Mouse (Mus musculus) lung, adult 2 months (tissue): ENCODE data around the gene Ppfia1. TPM values are rescaled to one million over a fixed set of nuclear protein-coding genes. Genes with fewer than 3 reads are reported as not detected.

Experiments
- DNase-seq: peaks from one replicate; pipeline ENCODE4 v3.0.0; 2022
- H3K4me1 ChIP-seq: fragments of 200-500 bp; 2 replicates; pipeline ENCODE4 v1.6.1; 2011; ENCODE audit warnings: low read length; ENCODE audit not compliant: control insufficient read depth, insufficient read depth
- H3K4me3 ChIP-seq: fragments of 200-500 bp; replicated peaks from 2 replicates; pipeline ENCODE3; 2011; ENCODE audit warnings: low read depth, mild to moderate bottlenecking, control low read depth, low read length; ENCODE audit errors: extremely low read depth
- CTCF ChIP-seq: fragments of 200-500 bp; IDR thresholded peaks from 2 replicates; pipeline ENCODE4 v1.5.1; 2011; ENCODE audit warnings: mild to moderate bottlenecking, low read length, control low read depth; ENCODE audit not compliant: insufficient read depth
- POLR2A ChIP-seq: fragments of 200-500 bp; IDR thresholded peaks from 2 replicates; pipeline ENCODE4 v1.6.1; 2011; ENCODE audit warnings: low read depth, mild to moderate bottlenecking, control low read depth, low read length, borderline replicate concordance; ENCODE audit errors: extremely low read depth
- WGBS: fragments of 180-500 bp; shearing (Covaris S2); methylation state at CpG from one replicate; pipeline ENCODE4 v1.1.7; 2018; 5-methylcytosine and 5-hydroxymethylcytosine counted together
- polyA plus RNA-seq: library from polyadenylated mRNA; depleted of rRNA; stranded (reverse); fragments of >200 nt; gene quantifications from 2 replicates; pipeline ENCODE4 v1.2.3, GENCODE M21; 2012

Ppfia1 gene
- polyA plus RNA-seq, 1 experiment = 40.9 TPM

DNA sequence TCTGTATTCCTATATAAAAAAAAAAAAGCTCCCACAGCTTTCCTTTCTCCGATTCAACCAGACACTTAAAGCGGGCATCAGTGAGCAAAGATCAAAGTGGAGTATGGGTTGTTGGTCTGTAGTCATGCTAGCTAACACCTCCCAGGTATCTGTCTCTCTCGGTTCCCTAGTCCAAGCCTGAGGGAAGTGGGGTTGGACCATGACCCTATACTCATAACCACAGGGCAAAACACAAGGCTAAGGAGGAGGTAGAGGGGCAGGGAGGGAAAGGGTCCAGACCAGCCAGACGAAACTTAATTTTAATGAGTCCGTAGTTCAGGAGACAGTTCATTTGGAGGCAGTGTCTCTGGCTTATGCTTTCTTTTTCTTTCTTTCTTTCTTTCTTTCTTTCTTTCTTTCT is 18.7 kb upstream of the Ppfia1 start:
- no peaks in the 10 kb centered on the region for H3K4me1 ChIP-seq
- DNase-seq = no peak
- 78% methylated on average over 5 of the region's 5 CpGs for WGBS
- TF ChIP-seq POLR2A (no peak), CTCF (no peak)
- no peak overlapping the region for H3K4me3 ChIP-seq

DNA sequence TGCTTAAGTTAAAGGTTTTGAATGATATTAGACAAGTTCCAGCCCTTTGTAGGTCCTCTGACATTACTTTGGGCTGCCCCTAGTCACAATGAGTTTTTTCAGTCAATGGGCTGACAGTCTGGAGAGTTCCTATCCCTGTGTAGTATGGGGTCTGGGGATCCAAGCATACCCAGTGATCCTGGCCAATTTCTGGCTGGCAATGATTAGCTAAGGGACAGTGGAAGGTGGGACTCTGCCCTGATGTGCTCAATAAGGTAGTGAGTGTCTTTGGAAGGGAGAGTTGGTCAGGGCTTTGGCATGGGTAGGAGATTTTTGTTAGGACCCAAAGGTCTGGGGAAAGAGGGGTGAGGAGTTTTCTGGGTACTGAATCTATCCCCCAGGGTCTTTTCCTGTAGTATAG is 18.1 kb upstream of the Ppfia1 start:
- Histone ChIP-seq H3K4me1 (no peaks in the 10 kb centered on the region), H3K4me3 (no peak overlapping the region)
- DNase-seq = no peak
- TF ChIP-seq CTCF (no peak), POLR2A (no peak)

DNA sequence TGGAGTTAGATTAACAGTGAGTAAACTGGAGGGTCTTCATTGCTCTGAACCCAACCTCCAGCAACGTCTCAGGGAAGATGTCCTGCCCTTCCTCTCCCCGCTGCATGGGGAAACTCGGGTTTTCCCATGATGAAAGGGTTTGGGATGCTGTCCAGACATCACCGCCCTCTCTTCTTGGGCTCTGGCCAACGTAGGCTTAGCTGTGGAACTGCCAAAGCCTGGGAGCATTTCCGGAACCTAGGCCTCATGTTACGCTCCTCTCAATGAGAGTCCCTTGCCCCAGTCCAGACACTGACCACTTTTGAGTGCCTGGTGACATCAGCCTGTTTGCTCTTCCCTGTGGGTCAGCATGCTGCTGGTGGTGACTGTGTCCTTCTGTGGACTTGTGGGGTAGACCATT is 15.9 kb upstream of the Ppfia1 start:
- Histone ChIP-seq H3K4me3 (no peak overlapping the region), H3K4me1 (no peaks in the 10 kb centered on the region)
- WGBS = 39% methylated on average over 7 of the region's 7 CpGs
- DNase-seq = no peak
- TF ChIP-seq POLR2A = no peak
- no peak for TF ChIP-seq CTCF

DNA sequence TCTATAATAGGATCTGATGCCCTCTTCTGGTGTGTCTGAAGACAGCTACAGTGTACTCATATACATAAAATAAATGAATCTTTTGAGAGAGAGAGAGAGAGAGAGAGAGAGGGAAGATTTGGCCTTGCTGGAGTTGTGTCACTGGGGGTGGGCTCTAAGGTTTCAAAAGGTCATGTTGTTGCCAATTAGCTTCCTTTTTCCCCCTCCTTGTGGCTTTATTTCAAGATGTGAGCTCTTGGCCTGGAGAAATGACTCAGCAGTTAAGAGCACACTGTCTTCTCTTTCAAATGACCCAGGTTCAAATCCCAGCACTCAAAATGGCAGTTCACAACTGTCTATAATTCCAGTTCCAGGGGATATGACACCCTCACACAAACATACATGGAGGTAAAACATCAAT is 14.6 kb upstream of the Ppfia1 start:
- Histone ChIP-seq H3K4me3 (no peak overlapping the region), H3K4me1 (no peaks in the 10 kb centered on the region)
- no peak for TF ChIP-seq POLR2A
- no peak for TF ChIP-seq CTCF
- DNase-seq = no peak

DNA sequence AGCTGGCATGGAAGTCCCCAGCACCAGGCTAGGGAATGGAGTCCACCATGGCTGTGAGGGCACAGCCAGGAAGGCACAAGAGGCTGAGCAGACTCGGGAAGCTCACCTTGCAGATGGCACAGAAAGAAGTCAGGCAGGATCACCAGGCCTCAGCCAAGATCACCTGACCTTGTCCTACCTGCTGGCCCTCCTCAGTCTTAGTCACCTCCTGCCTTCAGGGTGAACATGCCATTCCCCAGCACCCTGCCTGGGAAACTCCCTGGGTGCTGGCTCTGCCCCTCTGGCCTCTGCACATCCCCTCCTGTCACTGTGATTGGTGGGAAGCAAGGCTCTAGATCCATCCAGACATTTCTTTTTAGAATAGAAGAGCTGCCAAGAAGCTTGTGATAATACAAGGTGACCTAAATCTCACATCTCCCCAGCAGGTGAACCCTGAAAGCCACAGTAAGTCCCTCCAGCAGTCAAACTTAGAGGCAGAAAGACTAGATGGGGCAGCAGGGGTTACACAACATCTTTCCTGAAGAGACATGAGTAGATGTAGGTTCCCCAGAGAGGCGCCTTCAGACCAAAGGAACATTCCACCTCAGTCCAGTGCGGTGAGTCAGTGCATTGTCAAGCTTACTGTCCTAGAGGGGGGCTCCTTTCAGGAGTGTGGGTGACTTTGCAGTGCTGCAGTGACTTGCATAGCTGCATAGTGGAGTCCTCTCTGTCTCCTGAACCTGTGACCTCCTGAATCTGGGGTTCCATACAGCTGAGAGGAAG is 13.6 kb upstream of the Ppfia1 start:
- Histone ChIP-seq H3K4me3 (no peak overlapping the region), H3K4me1 (no peaks in the 10 kb centered on the region)
- no peak for DNase-seq
- WGBS = 69% methylated on average over 3 of the region's 3 CpGs
- TF ChIP-seq CTCF (no peak), POLR2A (no peak)

DNA sequence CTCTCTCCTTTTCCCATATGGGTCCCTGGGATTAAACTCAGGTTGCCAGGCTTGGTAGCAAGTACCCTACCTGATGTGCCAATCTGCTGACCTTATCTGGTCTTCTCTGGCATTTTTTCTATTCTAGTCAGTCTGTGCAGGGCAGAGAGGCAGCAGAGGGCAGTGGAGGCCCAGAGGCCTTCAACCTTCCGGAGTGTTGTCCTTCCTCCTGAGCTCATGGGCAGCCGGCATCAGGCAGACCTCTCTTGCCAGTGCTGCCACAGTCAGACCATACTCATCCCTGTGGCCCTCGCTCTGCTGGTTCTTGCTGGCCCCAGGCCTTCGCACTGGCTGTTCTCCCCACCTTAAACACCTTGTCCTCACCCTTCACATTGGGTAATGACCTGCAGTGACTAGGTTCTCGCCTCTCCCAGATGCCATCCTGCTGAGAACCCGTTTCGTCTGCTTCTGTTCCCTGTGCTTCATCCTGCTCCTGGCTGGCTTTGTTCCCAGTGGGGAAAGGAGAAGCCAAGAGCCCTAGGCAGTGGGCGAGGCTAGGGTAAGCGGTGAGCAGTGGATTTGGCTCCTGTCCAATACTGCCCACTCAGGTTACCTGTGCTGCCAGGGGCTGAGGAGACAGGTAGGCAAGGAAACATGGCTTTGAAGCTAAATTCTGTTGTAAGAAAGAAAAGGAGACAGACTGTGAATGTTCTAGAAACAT is 10.1 kb upstream of the Ppfia1 start:
- Histone ChIP-seq H3K4me3 (no peak overlapping the region), H3K4me1 (no peaks in the 10 kb centered on the region)
- no peak for TF ChIP-seq CTCF
- TF ChIP-seq POLR2A = no peak
- 46% methylated on average over 9 of the region's 9 CpGs for WGBS
- no peak for DNase-seq

DNA sequence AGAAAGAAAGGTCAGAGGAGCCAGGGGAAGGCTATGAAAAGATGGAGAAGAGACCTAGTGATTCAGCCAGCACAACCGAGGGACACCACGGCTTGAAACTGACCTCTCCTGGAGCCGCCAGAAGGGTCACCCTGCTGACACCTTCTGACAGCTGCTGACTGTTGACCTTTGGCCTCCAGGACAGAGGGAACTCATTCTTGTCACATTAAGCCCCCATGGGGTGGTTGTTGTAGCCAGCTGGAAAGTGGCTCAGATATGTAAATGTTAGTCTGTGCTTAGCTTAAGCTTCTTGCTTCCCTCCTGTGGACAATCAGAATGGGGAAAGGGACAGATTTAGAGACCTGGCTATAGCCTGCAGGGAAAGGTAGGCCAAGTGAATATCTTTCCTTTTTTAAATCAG is 8.5 kb upstream of the Ppfia1 start:
- WGBS = 54% methylated on average over 3 of the region's 3 CpGs
- TF ChIP-seq POLR2A = no peak
- no peak for TF ChIP-seq CTCF
- Histone ChIP-seq H3K4me1 (no peaks in the 10 kb centered on the region), H3K4me3 (no peak overlapping the region)
- no peak for DNase-seq

DNA sequence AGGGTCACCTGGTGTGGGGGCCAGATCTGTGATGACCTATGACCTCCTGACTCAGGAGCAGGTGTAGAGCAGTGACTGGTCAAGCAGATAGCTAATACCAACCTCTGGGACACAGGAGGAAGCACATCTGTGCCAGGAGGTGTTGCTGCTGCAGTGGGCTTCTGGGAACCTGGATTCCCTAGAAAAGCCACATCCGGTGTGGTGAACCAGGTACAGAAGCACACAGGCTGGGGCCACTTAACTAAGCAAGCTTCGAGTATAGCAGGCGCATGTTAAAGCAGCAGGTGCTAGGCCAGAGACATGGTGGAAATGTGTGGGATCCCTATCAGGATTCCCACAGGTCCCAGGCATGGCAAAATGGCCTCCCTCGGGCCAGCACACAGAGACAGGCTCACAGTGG is 7.1 kb upstream of the Ppfia1 start:
- TF ChIP-seq POLR2A (no peak), CTCF (no peak)
- no peak for DNase-seq
- Histone ChIP-seq H3K4me3 (no peak overlapping the region), H3K4me1 (no peaks in the 10 kb centered on the region)
- WGBS = 83% methylated on average over 4 of the region's 4 CpGs

DNA sequence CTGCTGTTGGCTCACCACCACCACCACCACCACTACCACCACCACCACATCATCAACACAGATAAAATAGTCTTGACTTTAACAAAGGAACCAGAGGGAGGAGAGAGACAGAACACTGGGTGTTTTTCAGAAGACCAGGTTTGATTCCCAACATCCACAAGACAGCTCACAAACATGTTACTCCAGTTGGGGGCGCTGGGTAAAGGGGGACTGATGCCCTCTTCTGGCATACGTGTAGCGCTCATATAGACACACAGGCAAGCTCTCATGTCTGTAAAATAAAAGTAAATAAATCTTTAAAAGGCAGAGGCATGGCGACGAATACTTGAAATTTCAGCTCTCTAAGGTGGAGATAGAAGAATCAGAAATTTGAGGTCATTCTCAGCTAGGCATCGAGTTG is 5.0 kb upstream of the Ppfia1 start:
- no peak for DNase-seq
- H3K4me1 ChIP-seq = peaks cover 3% of the 10 kb centered on the region; the same call in 1 of the 2 replicates
- TF ChIP-seq CTCF (no peak), POLR2A (no peak)
- WGBS = 51% methylated on average over 6 of the region's 6 CpGs
- no peak overlapping the region for H3K4me3 ChIP-seq

DNA sequence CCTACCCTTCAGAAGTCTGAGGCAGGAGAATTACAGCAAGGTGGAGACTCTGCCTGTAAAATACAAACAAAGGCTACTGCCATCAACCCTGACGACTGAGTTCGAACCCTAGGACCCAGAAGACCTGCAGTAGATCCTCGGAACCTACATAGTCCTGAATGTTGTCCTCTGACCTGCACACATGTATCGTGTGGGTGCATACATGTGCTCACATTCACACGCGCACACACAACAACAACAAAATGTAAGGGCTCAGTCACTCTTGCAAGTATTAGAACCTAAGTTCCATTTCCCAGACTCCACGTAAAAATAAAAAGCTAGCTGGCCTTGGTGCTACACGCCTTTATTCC is 569 bp upstream of the Ppfia1 start:
- Histone ChIP-seq H3K4me3 (peak overlapping the region; percentile 76), H3K4me1 (peaks cover 7% of the 10 kb centered on the region)
- WGBS = 20% methylated on average over 8 of the region's 8 CpGs
- no peak for DNase-seq
- TF ChIP-seq CTCF = no peak
- no peak for TF ChIP-seq POLR2A
